Mouse (Mus musculus) urinary bladder, postnatal 25 days (tissue): ENCODE measurements at regions not wholly inside any gene's neighbourhood (a gene's known extent, or its start where the extent isn't known, plus 50 kb on each side); places are given as distances from the start of the nearest gene placed in this dataset.

Source experiments
- DNase-seq: peaks from one replicate; pipeline ENCODE4 v3.0.0; 2022; ENCODE audit warnings: low spot score

DNA sequence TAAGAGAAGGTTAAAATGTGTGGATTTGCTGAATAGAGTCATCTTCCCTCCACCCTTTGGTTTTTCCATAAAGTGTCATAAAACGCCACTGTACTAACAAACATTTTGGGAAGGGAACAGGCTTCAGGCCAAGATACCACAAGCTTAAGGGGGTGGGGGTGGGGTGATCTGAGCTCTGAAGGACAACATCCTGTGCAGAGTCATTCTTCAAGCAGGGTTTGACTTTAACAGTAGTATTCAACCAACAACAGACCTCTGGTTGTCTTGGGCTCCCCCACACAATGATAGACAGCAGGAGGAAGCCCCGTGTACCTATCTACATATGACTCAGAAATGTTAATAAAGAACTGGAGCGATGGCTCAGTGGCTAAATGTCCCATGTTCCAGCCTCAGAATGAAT is 118.9 kb upstream of the Maf start:
- DNase-seq, result no peak

DNA sequence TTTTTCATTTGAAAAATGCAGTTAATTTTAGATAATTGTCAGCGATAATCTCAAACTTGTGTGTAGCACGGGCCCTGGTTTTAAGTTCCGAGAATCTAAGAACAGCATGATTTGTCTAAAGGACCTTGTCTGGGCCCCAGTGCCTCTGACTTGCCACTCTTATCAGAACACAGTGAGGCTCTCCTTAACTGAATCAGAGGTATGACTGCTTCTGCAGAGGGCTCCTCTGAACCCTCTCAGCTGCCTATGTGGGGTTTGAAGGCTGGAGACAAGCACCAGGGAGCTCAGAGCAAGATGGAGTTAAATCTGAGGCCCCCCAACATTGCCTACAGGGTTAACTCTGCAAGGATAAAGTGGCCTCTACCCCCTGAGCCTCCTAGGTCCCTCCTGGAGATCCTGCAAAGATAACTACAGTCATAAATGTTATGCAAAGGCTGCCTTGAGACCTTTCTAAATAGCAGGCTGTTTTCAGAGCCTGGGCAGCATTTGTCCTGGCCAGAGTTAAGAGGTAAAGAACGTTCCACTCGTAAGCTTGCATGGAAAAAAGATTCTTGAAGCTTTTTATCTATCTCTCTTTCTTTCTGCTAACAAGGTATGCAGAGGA is 118.4 kb upstream of the Maf start:
- no peak for DNase-seq

DNA sequence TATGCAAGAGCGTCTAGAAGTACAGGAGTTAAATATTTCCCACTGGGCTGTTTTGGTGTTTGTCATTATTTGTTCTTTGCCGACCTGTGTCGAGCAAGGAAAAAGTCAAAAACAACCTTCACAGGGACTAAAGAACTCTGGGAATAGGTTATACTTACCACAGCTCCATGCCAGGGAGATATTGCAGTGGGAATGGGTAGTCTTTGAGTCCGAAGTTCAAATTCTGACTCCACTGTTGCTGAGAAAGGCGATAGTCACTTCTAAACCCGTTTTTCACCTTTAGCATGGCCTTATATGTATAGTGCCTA is 116.8 kb upstream of the Maf start:
- DNase-seq, result no peak

DNA sequence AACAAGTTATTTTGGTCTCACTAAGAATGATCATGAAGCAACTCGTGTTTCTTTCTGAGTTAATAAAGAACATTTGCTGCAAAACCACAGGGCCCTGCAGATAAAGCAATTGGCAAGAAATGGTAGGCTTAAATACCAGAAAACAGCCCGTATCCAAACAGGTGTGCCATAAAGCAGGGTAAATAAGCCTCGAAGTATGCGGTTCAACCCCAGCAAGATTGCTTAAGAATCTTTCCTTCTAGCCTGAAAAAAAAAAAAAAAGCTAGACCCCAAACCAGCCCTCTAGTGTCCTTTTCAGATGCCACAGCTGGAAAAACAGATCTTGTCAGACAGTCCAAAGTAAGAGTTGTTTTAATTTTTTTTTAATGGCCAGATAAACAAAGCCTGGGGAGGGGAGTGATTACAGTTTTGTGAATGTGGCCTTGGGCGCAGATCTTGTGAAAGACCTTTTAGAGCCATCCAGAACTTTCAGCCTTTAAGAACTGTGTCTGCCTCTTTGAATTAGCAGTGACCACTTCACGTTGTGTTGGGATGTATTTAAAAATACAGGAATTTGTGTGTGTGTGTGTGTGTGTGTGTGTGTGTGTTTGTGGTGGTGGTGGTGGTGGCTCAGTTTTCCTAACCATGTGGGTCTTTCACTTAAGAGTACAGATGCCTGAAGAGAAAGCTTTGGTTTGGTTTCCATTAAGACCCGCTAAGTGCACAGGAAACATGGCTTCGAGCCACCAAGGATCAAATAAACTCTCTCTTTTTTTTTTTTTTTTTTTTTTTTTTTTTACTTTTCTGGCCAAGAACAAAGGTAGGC is 116.3 kb upstream of the Maf start:
- DNase-seq, result no peak

DNA sequence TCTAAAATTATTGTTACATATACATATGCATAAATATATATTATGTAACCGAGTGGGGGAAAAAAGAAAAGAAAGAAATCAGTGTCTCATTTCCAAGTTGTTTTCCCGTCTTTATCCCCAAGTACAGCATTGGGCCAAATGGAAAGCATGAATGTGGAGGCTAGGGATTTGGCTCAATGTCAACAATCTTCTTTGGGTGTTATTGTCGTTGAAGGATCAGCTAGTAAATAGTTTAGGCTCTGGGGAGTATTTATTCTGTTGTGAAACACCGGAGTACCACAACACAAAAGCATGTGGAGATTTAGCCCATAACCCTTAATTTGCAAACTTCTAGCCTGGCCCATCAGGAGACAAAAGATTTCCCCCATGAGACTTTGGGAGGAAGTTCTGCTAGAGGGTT is 105.8 kb upstream of the Maf start:
- DNase-seq, result no peak

DNA sequence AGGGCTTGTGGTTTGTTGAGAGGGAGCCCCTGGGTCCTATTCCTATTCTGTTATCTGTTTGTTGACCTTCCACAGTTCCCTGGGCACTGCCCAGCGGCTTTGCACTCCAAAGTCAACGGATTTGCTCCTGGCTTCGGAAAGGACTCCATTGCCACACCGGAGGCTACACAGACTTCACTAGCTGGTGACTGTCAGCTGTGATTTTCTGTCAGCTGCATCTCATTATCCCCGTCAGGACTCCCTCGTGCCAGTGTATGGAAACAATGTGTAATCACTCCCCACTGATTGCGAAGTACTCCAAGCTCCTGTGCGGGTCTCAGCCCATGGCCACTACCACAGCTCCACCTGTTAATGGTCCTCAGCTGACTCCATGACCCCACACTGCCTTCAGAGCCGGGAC is 99.0 kb upstream of the Maf start:
- DNase-seq, result no peak

DNA sequence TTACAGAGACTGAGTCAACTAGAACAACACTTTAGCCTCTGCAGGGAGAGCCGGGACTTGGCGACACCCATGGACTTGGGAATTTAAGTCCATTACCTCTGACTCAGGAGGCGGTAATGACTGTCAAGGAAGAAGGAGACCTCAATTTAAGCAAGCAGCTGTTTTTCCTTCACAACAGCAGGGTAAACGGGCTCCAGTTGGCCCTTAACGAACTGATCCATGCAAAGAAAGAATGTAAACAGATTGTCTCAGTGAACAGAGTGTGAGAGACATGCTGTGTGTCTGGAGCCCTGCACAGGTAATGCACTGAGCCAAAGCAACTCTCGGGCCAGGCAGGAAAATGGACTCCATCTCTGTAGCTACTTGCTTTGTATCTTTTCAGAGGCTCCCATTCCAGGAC is 98.5 kb upstream of the Maf start:
- DNase-seq, result no peak

DNA sequence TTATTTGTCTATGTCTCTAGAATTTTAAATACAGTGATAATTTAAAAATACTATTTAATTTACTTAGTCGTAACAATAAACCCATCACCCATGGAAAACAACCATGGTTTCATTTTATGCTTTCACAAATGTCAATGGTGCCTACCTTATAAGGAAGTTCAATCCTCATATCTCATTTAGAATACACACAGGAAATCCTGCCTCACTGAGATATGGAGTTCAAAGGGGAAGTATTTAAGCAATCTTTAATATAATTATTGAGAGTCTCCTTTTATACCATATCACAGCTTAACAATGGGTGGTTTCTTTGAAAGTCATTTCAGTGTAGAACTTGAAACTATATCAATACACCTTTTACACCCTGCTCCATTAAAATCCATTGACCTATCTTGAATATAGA is 86.0 kb upstream of the Maf start:
- DNase-seq, result no peak

DNA sequence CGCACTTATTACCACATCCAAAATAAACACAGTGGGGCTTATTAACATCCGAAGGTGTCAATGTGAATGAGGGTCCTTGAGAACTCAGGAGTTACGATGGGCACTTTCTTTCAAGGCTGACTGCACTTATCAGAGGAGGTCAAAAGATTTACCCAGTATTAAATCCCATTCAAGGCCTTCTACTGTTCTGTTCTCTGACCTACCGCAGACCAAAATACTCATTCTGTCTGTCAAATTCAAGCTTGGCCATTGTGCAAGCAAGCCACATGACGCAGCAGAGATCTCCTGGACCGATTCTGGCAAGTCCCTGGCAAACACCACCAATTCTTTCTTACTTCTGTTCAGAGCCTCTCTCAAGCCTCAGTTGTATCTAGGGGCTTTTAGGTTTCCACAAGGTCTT is 80.8 kb upstream of the Maf start:
- DNase-seq, result no peak

DNA sequence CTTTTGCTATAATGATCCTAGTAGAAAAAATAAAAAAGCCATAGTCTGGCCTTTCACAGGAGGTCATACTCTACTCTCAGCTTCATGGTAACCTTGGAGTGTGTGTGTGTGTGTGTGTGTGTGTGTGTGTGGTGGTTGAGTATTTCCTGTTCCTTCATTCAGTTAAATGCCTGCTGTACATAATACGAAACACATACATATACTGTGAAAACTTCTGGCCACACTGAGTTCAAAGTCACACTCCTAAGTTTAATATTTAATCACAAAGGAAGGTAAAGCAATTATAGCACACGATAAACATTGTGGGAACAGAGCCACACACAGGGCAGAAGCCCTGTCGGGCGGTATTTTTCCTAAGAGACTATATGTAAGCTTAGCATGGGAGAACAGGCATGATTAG is 78.6 kb upstream of the Maf start:
- no peak for DNase-seq

DNA sequence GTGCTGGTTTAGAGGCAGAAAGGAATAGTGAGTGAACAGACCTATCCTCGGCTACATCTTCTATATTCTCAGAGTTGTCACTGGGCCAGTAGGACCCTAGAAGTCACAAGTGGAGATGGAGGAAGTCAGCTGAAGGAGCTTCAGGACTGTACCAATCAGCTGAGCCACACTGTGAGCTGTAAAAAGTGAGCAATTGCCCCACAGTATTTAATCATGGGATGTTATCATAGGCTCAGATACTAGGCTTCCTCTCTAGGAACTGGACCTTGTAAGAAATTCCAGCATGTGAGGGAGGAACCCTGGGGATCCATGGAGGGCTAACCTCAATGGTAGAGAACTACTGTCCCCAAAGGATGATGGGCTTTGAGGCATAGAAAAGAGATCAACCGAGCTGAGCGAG is 78.2 kb upstream of the Maf start:
- DNase-seq, result no peak

DNA sequence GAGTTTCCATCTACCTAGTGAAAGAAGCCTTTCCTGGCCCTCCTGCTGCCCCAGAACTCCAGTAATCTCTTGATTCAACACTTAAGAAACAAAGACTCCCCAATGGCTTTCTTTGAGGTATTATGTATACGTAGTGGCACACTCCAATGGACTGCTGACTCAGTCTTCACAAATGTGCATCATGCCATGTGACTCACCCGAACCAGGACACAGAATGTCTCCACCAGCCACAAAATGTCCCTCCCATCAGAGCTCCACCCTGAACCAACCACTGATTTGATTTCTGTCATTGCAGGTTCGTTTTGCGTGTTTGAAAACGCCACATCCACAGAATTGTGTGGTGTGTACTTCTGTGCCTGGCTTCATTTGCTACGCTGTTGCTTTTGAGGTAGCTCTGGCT is 75.8 kb upstream of the Maf start:
- no peak for DNase-seq

DNA sequence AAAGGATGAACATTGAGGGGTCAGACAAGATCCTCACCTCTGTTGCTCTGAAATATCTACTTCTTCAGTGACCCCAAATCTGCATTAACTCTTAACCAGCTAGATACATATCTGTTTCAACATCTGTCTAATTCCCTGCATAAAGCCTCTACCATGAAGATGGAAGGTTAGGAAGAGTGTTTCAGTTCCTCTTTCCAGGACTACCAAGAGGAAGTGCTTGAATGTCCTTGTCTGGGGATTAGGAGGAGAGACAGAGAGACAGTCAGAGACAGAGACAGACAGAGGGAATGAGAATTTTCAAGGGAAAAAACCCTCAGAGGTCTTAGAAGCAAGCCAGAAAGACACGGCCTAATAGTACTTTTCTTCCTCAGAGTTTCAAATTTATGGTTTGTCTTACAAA is 70.8 kb upstream of the Maf start:
- DNase-seq, result no peak

DNA sequence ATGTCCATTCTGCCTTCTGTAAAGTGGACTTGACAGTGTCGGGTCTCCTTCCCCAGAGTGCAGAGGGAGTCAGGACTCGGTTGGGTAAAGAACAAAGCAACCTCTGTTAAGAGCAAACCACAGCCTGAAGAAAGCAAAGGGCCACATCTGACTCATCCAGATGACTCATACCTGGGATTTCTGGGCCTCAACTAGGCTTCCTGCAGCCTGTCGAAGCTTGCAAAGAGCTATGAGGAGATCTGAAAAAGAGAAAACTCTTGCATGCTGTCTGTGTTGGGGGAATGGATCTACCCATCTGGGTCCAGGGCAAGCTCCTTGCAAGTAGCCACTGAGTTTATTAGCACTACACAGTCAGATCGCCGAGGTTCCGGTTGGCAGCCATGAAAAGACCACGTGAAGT is 63.5 kb upstream of the Maf start:
- no peak for DNase-seq

DNA sequence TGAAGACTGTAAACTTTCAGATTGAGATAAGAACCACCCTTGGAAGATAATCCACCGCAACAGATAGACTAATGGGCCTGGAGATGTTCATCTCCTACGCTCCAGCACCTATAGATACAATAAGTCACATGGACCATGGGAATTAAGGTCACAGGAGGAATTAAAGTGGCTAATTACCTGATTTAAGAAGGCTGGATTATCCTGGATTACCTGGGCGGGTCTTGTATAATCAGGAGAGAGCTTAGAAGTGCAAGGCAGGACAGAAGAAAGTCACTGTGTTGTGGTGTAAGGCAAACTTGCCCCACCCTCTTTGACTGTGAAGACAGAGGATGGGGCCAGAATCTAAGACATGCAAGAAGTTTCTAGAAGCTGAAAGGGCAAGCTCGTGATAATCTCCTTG is 61.0 kb upstream of the Maf start:
- no peak for DNase-seq

DNA sequence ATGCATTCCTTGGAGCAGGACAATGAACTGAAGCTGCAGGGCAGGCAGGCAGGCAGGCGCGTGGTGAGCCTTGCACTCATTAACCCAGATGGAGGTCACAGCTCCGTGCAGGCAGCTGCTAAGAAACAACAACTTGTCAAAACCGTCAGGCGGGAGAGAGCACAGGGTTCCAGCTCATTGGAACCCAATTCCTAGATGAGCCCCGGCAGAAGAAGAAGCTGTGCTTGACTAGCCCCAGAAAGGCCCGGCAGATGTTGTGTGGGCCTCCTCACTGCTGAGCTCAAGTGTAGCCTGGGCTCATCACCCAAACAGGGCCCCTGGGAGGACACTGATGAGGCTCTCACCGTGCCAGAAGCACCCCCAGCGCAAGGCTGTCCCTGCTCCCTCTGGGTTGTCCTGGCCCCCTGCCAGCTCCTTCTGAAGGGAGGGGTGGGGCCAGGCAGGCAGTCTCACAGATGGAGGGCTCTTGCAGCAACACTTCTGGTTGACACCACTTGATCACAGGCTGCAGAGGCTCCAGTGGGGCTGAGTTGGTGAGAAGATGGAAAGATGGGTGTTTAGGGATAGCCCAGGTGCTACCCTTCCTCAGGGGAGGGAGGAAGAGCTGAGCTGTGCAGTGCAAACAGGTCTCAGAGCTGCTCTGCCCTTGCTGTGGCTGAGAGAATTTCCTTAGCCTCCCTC is 58.8 kb upstream of the Maf start:
- DNase-seq, result no peak

DNA sequence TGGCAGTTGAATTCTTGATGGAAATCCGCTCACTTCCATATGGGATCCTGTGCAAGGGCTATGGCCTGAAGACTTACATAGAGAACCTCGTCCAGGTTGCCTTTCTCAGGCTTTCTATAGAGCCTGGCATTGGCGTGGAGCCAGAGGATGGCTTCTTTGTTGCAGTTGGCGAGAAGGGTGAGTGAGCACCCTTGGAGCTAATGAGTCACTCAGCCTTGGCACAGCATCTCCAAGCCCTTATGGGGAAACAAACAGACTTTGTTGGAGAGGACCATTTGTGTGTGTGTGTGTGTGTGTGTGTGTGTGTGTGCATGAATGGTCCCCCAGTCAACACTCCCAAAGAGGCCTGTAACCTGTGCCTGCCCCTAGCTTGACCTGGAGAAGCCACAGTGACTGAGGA is 57.0 kb upstream of the Maf start:
- DNase-seq, result no peak

DNA sequence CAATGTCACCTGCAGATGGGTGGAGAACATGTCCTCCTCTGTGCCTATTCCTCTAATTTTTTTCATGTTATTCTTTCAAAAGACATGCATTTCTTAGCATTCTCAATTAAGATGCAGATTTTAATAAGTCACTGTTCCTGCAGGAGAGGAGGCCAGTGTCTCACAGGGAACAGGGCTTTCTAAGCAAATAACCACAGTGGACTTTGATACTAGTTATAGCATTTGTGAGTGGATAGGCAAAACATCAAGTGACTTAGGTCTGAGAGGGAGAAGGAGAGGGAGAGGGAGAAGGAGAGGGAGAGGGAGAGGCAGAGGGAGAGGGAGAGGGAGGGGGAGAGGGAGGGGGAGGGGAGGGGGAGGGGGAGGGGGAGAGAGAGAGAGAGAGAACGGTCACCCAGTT is 50.4 kb upstream of the Maf start:
- no peak for DNase-seq
